Mouse (Mus musculus) embryonic fibroblast, embryonic 13.5 days (primary cell): ENCODE measurements around the gene Cpne6.

Experiments
- CTCF ChIP-seq: IDR thresholded peaks from 2 replicates; pipeline ENCODE4 v1.5.1; 2011; ENCODE audit warnings: mild to moderate bottlenecking, control low read depth, low read length, moderate library complexity, borderline replicate concordance; ENCODE audit not compliant: insufficient read depth
- POLR2A ChIP-seq: IDR thresholded peaks from 2 replicates; pipeline ENCODE4 v1.6.1; 2011; ENCODE audit warnings: low read depth, mild to moderate bottlenecking, control low read depth, low read length, moderate library complexity

- TF ChIP-seq POLR2A (peak; percentile 20; the same call in 1 of the 2 replicates), CTCF (no peak)
Observed at GRCm38 (mm10) chr14:55551347-55551746, 41.1 kb downstream of the Cpne6 start.
